Mouse (Mus musculus) gastrocnemius, postnatal 10 days (tissue): ENCODE data around the gene Olfr1419. TPM values are rescaled to one million over a fixed set of nuclear protein-coding genes. Genes with fewer than 3 reads are reported as not detected.
A peak's percentile ranks its signal among the peaks of the same experiment; 100 is the strongest.
"Not testable (repeated sequence)": the region's sequence is repeated elsewhere in the genome, so short reads cannot be mapped to it uniquely, and the experiment has no call there.

ENCODE experiments used
- DNase-seq: peaks from one replicate; pipeline ENCODE4 v3.0.0; 2021; ENCODE audit warnings: mixed read lengths
- long read RNA-seq, 2 experiments: library from polyadenylated mRNA; stranded (forward); transcript quantifications; one replicate each; pipeline ENCODE4 v2.0.0; 2021
- total RNA-seq, 2 experiments: library from RNA; stranded (reverse); gene quantifications; 2 replicates each; pipeline ENCODE4 v1.2.3; 2021

Gene Olfr1419
- not detected for total RNA-seq
- long read RNA-seq, experiment 1, result 0 reads
- long read RNA-seq, experiment 2, result 0 reads

DNA sequence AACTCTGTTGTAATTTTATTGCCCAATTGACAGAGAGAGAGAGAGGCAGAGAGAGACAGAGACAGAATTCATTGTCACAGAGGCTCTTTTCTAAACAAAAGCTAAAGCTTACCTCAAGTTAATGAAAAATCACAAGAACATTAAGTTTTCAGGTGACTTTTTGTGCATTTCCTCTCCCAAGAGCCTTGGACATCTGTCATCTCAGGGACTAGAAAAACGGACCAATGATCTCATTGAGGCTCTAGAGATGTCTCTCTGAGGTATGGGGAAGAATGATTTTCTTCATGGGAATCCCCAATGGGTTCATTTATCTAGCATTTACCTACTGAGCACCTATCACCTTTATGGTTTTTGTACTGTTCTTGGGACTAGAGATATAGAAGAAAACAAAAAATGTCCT, at the start of gene Olfr1419:
TSS of gene Olfr1419 (minus strand) at position 101 of the 400 bp plus-strand sequence.
- DNase-seq, result no peak

DNA sequence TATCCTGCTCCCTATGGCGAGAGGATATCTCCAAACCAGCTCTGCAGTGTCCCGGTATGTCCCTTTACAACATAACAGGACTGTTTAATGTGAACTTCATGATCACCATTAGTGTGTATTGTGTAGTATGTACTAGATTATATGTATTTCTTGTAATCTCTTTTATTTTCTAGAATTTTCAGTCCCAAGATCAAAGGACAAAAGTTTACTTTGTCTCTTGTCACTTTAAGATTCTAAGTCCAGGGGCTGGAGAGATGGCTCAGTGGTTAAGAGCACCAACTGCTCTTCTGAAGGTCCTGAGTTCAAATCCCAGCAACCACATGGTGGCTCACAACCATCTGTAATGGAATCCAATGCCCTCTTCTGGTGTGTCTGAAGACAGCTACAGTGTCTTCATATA, 47.6 kb upstream of the Olfr1419 start:
- DNase-seq, result not testable (repeated sequence)

DNA sequence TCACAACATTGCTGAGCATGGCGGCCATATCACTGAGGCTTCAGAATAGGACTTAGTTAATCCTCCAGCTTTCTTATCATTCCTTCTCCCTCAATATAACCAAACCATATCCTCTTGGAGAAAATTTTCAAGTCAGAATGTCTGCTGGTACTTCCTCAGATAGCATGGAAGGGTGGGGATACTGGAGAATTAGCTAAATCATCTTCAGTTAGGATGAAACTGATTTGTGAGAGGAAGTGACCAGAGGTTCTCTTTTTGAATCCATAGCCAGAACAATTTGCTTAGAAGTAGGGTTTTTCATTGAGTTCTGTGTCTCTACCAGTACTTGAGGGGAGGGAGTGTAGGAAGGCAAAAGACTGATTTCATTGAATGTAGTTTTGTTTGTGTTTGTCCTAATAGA, 47.2 kb upstream of the Olfr1419 start:
- no peak for DNase-seq

DNA sequence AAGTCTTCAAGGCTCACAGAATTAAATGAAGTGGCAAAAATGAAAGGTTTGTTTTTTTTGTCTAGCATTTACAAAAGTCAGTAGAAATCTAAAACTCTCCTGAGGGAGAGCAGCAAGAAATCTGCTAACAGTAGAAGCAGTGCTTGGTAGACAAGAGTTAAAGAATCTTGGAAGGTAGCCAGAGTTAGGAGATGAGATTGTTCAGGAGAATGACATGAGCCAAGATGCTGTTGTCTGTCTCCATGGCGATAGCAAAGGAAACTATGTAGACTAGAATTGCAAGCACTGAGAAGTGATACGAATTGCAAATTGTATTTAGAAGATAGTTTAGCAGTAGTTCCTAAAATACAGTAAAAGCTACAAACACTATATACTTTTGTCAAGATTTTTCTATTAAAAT, 40.9 kb upstream of the Olfr1419 start:
- no peak for DNase-seq

DNA sequence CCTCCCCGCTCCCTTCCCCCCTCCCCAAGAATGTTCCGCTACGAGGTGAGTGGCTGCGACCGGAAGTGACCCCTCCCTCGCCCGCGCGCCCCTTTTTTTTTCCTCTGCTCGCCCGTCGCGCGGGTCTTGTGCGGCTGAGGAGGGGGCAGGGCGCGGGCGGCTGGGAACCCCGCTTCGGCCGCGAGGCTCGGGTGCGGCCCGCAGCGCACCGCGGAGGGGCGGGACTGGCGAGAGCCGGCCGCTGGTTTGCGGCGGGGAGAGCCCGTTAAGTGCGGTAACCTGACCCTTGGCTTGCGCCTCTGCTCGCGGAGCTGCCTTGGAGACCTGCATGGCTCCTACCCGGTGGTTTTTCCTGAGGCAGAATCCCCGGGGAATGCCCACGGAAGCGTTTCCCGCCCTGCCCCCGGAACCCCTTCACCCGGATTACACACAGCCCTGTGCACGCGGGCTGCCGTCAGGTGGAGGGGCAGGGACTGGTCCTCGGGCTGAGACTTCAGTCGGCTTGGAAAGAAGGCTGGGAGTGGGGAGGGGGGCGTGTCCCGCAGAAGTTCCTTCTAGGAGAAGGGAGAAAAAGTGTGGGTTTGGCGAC, 37.7 kb upstream of the Olfr1419 start:
- DNase-seq, result peak; percentile 65

DNA sequence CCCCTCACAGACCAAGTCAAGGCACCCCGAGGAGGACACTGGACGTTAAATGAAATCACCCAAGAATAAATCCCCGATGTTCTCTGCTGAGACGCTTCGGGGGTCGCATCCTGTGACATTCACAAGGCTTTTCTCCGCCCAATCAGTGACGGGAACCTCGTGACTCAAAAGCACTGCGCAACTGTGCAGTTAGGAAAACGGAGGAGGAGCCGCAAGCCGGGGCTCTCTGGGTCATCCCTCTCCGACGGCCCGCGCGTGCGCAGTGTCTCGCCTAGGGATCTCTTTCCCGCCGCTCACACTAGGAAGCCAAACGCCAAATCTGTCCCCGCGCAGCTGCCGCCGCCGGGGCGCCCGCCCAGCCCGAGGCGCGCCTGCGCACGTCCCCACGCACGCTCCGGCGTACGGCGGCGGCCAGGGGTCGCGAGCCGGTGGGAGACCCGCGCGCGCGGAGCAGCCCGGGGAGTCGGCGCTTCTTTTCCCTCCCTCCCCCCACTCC, 37.2 kb upstream of the Olfr1419 start, which contains the start of gene Patl1:
TSS of gene Patl1 (plus strand) at position 363 of the 496 bp plus-strand sequence.
- peak; percentile 98 for DNase-seq

DNA sequence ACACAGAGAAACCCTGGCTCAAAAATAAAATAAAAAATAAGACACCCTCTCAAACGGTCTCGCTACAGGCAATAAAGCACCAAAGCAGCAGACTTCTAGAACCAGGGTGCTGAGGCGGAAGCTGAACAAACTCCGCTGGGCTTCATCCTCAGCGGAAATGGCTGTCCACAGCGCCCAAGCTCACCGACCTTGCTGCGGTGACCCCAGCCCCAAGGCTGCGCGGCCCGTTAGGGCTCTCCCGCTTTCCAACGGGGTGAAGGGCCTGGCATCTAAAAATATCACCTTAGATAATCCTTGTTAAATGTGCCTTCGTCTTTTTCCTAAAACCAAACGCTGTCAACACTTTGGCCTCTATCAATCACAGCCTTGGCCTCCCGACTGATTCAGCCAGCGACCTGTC, 36.7 kb upstream of the Olfr1419 start:
- DNase-seq, result peak; percentile 37

DNA sequence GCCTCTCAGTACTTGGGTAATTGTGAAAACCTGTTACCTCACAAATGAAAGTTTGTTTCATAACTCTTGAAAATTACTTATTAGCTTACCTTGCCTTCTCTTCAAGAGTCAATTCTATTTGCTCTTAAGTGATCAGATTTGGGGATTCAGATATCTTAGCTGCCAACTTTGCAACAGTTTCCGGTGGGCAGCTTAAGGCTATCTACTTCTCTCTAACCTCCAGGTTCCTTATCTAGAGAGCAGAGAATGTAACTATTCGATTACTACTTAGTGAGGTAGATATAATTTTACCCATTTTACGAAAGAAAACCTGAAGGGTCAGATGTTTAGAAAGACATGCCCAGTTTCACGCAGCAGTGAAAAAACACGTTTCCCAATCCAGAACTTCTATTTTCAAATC, 36.1 kb upstream of the Olfr1419 start:
- no peak for DNase-seq

DNA sequence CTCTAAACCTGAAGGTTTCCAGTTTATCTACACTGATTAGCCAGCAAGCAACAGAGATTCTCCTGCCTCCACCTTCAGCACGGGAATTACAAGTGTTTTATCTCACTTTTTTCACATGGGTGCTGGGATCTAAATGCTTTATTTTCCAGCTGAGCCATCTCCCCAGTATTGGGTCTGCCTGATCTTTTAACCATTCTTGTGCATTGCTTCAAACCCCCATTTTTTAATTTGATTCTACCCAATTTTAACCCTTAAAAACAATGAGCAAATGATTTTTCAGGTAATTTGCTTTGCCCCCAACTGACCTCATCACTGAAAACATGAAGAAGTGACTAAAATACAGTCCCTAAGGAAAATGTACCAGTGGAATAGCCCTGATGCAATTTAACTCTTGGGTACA, 11.4 kb upstream of the Olfr1419 start, which contains the start of gene Olfr1420:
TSS of gene Olfr1420 (plus strand) at position 301 of the 400 bp plus-strand sequence.
- no peak for DNase-seq

DNA sequence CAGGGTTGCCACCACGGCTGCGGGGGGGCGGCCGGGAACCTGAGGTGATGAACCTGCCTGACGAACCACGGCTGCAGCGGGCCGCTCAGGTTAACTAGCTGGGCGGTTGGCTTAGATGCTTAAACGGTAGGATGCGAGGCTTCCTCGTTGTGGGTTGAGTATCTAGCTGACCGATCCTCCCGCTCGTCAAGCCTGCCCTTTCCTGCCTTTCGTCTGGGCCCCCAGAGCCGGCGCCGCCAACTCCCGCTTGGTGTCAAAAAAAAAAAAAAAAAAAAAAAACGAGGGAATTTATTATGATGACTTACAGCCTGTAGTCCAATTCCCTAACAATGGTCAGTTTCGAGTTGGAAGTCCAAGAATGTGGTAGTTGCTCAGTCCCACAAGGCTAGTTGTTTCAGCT, 3.5 kb upstream of the Olfr1419 start:
- not testable (repeated sequence) for DNase-seq

DNA sequence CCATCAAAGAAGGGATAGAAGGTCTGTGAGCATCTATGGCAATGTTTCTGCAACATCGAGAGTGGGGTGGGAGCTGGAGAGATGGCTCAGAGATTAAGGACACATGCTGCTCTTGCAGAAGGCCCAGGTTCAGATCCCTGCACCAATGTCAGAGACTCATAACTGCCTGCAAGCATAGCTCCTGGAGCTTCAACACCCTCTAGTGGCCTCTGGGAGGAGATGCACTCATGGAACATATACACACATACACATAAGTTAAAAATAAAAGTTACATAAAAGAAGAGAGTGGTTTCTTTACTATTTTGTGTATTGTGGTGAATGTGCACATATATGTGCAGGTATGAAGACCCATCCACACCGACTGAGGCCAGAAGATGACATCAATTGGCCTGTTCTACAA, 7.1 kb downstream of the Olfr1419 start:
- no peak for DNase-seq

DNA sequence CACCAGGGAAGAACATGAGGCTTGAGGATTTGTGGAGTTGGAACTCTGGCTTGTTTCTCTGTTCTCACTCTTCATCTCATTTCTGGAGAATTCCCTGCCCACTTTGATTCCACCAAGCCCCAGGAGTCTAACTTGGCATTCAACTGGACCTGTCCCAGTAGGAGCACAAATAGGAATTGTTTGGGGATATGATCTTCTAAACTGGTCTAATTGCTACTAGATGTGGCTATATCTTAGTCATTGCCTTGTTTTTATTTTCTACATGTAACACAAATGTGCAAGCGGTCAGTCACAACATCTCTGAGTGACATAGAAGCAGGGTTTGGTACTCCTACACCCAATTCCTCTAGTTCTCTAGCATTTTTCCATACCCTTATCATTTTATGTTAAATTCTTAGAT, 13.9 kb downstream of the Olfr1419 start, which contains the start of gene Olfr1418:
TSS of gene Olfr1418 (minus strand) at position 101 of the 400 bp plus-strand sequence.
- no peak for DNase-seq

DNA sequence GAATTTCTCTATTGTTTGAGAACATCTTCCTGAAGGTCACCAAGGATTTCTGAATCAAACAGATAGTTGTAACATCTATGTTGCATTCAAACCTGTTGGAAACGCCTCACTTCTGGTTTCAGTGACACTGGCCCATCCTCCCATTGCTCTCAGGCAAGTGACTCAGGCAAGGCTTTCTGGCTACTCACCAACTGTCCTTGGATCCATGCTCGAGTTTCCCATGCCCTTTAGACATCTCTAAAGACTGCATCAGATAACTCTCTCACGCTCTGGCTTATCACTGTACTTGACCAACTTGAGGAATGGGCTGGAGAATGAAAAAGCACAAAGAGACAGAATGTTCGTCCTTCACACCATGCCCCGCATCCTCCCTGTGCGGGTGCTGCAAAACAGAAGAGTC, 18.4 kb downstream of the Olfr1419 start:
- no peak for DNase-seq

DNA sequence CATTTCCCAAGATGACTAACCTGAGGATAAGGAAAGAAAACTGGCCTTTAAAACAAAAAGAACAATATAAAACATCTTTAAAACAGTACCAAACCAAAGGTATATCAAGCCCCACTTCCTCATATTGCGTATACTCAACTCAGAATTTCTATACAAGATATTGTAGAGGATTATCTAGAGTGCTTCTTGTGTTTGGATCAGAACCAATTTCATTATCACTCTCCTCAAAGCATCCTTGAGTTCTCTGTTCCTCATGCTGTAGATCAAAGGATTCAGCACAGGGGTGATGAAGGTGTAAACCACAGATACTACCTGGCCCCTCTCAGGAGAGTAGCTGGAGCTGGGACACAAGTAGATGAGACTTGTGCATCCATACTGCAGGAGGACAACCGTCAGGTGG, 20.1 kb downstream of the Olfr1419 start:
- DNase-seq, result no peak

DNA sequence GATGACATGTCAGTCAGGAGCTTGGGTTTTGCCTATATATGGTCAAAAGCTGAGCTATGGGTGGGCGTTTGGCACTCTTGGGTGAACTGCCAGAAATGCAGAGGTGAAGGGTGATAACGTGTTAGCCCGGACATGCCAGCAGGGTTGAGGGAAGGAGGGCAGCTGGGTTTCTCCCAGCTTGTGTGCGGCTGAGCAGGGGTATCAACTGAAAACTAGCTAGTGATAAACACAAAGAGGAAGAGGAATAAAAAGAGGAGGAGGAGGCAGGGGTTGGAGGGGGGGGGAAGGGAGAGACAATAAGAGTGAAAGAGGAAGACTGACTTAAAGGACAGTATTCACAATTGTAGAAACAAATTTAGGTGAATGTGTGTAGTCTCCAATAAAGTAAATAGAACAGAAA, 22.3 kb downstream of the Olfr1419 start:
- no peak for DNase-seq

DNA sequence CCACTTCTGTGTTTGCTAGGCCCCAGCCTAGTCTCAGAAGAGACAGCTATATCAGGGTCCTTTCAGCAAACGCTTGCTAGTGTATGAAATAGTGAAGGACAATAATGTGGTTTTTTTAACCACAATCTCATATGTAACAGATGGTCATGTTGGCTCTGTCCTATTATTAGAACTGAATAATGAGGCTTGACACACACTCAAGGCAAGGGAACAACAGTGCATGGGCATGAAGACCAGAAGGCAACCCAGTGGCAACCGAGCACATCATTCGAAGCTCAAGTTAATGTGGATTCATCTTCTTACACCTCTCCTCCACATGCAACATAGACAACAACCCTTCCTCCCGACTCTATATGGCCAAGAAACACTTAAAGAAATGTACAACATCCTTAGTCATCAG, 28.6 kb downstream of the Olfr1419 start:
- DNase-seq, result no peak

DNA sequence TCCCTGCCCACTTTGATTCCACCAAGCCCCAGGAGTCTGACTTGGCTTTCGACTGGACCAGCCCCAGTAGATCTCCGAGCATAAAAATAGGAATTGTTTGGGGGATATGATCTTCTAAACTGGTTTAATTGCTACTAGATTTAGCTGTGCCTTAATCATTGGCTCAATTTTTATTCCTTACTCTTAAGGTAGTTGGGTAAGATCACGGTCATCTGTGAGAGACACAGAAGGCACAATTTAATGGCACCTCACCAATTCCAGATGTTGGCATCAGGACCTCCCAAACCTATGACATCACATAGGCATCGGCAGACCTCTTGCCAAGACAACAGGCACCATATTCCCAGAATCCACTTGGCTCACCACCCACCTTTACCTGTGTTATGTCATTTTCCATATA, 35.8 kb downstream of the Olfr1419 start, which contains the start of gene Olfr1417:
TSS of gene Olfr1417 (minus strand) at position 101 of the 400 bp plus-strand sequence.
- DNase-seq, result no peak

DNA sequence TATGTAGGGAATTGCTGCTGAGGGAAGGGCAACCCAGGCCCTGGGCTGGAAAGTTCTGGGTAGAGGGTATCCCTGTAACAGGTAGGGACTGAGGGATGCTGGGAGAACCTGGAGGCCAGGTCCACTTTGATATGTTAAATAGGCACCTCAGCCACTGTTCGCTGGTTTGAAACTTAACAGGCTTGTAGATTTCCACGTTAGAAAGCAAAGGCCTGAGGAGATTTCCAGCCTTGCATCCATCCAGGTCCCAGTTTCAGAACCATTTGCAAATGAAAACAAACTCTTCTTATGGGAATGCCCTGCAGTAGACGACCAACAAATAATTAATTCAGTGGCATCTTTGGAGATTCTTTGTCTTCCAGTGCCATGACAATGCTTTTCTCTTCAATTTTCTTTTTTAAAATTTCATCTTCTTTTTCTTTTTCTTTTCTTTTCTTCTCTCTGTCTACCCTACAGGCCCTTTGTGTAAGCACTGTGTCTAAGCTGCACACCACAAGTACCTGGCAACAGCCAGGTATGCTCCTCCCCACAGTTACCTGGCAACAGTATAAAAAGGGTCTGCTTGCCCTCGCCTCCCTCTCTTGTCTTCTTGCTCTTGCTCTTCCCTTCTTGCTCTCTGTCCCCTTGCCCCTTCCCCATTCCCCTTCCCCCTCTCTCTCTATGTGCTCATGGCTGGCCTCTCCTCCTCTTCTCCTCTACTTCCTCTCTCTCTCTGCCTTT, 51.4 kb downstream of the Olfr1419 start:
- no peak for DNase-seq

DNA sequence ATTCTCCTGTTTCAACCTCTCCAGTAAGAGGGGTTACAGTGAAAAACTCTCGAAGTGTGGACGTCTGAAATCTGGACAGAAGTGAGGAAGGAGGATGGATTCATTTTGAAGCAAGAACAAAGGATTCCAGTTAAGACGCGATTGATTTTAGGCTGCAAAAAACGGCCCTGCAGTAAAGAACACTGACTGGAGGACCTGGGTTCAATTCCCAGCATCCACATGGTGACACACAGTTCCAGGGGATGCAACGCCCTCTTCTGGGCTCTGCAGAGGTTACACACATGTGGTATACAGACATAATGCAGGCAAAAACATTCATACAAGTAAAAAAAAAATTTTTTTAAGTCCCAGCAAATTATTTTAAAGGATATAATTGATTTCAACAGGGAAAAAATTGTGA, 54.7 kb downstream of the Olfr1419 start:
- no peak for DNase-seq

DNA sequence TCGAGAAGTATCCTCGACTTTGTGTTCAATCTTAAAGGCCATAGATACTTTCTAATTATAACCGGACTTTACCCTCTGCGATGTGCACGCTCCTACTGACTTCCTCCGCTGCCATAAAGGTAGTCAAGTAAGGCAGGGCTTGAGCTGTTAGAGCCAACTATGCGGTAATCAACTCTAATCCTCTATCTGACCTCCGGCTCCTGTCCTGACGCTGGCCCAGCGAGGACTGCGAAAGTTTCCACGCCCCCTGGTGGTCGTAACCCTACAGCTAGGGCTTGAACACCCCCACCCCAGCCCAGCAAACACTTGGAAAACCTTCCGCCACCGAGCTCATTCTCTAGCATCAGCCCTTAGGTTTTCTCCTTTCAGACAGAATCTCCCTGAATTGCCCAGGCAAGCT, 55.1 kb downstream of the Olfr1419 start:
- DNase-seq, result peak; percentile 83

DNA sequence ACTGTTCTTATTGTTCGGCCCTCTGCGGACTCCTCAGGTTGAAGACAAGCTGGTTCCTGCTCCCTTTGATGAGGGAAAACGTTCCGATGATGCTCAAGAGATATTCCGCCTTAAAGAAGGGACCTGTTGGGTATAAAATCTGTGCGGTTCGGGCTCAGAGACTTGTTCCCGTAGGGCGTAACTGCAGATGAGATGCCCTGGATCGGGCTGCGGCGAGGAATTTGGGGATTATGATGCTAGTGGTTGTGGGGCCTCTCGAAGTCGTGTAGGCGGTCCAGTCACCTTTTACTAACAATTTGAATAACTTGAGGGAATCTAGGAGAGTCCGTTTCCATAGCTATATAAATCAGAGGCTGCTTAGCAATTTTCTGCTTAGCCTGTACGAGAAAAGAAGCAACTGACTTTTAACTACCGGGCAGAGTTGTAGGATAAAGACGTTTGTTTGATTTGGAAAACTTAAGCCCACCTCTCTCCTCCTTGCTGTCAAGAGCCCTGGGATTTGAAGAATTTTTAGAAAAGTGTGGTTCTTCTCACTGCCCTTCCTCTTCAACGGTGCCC, 55.7 kb downstream of the Olfr1419 start, which contains the start of gene Stx3:
TSS of gene Stx3 (minus strand) at position 261 of the 558 bp plus-strand sequence.
- no peak for DNase-seq
